Mouse (Mus musculus): Measurements from ENCODE around the gene Meioc. TPM values are rescaled to one million over a fixed set of nuclear protein-coding genes. Genes with fewer than 3 reads are reported as not detected.

Gene Meioc
- total RNA-seq (2023), result not detected in 2 replicates

DNA sequence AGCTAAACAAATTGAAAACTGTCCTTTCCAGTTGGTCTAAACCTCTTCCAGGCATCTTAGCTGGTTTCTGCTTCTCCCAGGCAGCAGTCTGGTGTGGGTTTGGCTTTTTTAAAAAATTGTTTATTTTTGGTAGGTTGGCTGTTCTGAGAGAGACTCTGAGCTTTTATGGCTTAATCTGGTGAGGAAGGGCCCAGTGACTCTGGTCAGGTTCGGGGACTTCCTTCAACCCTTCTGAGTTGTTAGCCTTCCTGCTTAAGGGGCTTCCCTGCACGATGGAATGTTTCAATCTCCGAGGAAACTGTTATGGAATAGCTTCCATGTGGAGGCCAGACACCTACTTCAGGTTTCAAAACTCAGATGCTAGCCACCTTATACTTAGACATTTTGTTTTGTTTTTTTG lies at the start of gene Meioc:
Meioc (plus strand) TSS at position 301 of the 400 bp plus-strand sequence.

DNA sequence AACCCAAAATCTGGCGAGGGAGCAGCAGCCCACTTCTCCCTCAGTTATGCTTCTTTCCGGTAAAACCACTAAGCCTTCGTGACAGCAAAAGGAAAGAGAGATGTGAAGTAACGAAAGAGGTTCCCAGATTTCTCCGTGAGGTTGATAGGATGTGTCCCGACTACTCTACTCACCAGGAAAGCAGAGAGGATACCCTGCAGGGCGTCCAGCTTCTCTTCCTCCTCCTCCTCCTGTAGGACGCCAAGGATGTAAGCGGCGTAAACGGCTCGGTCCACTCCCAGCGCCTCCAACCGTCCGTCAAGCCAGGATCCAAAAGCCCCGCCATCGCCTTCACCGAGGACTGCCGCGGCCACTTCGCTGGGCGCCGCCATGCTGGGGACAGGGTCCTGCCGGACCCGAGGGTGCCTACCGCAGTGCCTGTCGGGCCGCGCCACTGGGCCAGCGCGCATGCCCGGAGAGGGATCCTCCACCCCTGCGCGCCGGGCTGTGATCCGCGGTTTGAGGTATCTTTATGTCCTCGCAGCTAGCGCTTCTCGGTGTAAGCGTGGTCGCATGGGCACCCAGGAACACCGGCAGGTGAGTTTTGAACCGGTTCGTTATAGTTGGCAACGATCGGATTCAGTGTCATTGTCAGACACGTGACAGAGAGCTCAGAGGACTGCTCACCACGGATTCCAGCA lies 34.0 kb downstream of the Meioc start, which contains the start of gene Ccdc43:
Ccdc43 (minus strand) TSS at position 445 of the 680 bp plus-strand sequence.

Other genes starting within 250 kb of the Meioc start
- gene Grn, start 233.4 kb upstream of the Meioc start, total RNA-seq (2023), result 281 and 343 TPM in 2 replicates
- not detected in 2 replicates for gene Fam171a2, start 216.0 kb upstream of the Meioc start, total RNA-seq (2023)
- gene Itga2b, start 193.6 kb upstream of the Meioc start, total RNA-seq (2023), result 8.4 and 17.9 TPM in 2 replicates
- 28.0 and 36.0 TPM in 2 replicates for gene Gpatch8, start 107.3 kb upstream of the Meioc start, total RNA-seq (2023)
- not detected in 2 replicates for gene Gm11627, start 84.3 kb upstream of the Meioc start, total RNA-seq (2023)
- not detected in 2 replicates for gene Fzd2, start 59.3 kb upstream of the Meioc start, total RNA-seq (2023)
- gene Ccdc43, start 34.1 kb downstream of the Meioc start, total RNA-seq (2023), result 9.4 and 13.0 TPM in 2 replicates
- gene Adam11, start 97.7 kb downstream of the Meioc start, total RNA-seq (2023), result 0.45 and 1.1 TPM in 2 replicates
- gene Gjc1, start 156.0 kb downstream of the Meioc start, total RNA-seq (2023), result not detected in 2 replicates
- gene Higd1b, start 172.1 kb downstream of the Meioc start, total RNA-seq (2023), result not detected in 2 replicates
- 55.5 and 65.6 TPM in 2 replicates for gene Eftud2, start 217.3 kb downstream of the Meioc start, total RNA-seq (2023)
- gene Ccdc103, start 217.5 kb downstream of the Meioc start, total RNA-seq (2023), result not detected in 2 replicates
- gene Fam187a, start 221.5 kb downstream of the Meioc start, total RNA-seq (2023), result not detected in 2 replicates
- 1.9 TPM in 1 of 2 replicates, not detected in the other for gene Gfap, start 237.2 kb downstream of the Meioc start, total RNA-seq (2023)